Mouse (Mus musculus) mesoderm, embryonic 11.5 days (tissue): ENCODE results near the gene Plcb1.

Source experiments
- DNase-seq: peaks from one replicate; pipeline ENCODE4 v3.0.0-alpha.2; 2012; ENCODE audit warnings: low read depth, low spot score

Plcb1 gene

GRCm38 (mm10) chr2:135507111-135507510, 721.2 kb downstream of the Plcb1 start:
- no peak for DNase-seq

GRCm38 (mm10) chr2:135518956-135519355, 733.1 kb downstream of the Plcb1 start:
- no peak for DNase-seq
